Mouse (Mus musculus): ENCODE data around the gene Ttll6. TPM values are rescaled to one million over a fixed set of nuclear protein-coding genes. Genes with fewer than 3 reads are reported as not detected.

Gene Ttll6
- polyA plus RNA-seq, 1 experiment from 2014 or later, result not detected

- Histone ChIP-seq H3K9me3 (ENCODE audit: control insufficient read depth, low read length) (no peaks in the 10 kb centered on the region), H3K27ac (replicated peaks; ENCODE audit: low read depth, low read length) (no peak overlapping the region), H3K4me2 (ENCODE audit: low read length) (no peak overlapping the region), H3K36me3 (ENCODE audit: control insufficient read depth, insufficient read depth, low read length) (no peaks in the 10 kb centered on the region), H3K9ac (replicated peaks; ENCODE audit: low read length) (no peak overlapping the region), H3K27me3 (ENCODE audit: control insufficient read depth, insufficient read depth, low read length) (peaks cover 98% of the 10 kb centered on the region), H3K4me3 (replicated peaks; ENCODE audit: low read depth, low read length) (no peak overlapping the region), H3K4me1 (ENCODE audit: control insufficient read depth, insufficient read depth, low read length) (no peaks in the 10 kb centered on the region)
- 2% methylated on average over 16 of the region's 16 CpGs for WGBS
- ATAC-seq (ENCODE audit: low FRiP score, low TSS enrichment) (no peak), DNase-seq (no peak)
Measured at GRCm38 (mm10) chr11:96203789-96204186, 70.2 kb downstream of the Ttll6 start.

- H3K4me2 ChIP-seq (ENCODE audit: low read length), result no peak overlapping the region
- no peak overlapping the region for H3K27ac ChIP-seq (replicated peaks; ENCODE audit: low read depth, low read length)
- H3K27me3 ChIP-seq (ENCODE audit: control insufficient read depth, insufficient read depth, low read length), result peaks cover 97% of the 10 kb centered on the region
- 3% methylated on average over 11 of the region's 11 CpGs for WGBS
- no peak overlapping the region for H3K9ac ChIP-seq (replicated peaks; ENCODE audit: low read length)
- DNase-seq (no peak), ATAC-seq (ENCODE audit: low FRiP score, low TSS enrichment) (no peak)
- H3K36me3 ChIP-seq (ENCODE audit: control insufficient read depth, insufficient read depth, low read length), result no peaks in the 10 kb centered on the region
- no peaks in the 10 kb centered on the region for H3K9me3 ChIP-seq (ENCODE audit: control insufficient read depth, low read length)
- no peaks in the 10 kb centered on the region for H3K4me1 ChIP-seq (ENCODE audit: control insufficient read depth, insufficient read depth, low read length)
- no peak overlapping the region for H3K4me3 ChIP-seq (replicated peaks; ENCODE audit: low read depth, low read length)
Measured at GRCm38 (mm10) chr11:96204351-96204750, 70.8 kb downstream of the Ttll6 start.

- no peak overlapping the region for H3K4me3 ChIP-seq (replicated peaks; ENCODE audit: low read depth, low read length)
- no peaks in the 10 kb centered on the region for H3K36me3 ChIP-seq (ENCODE audit: control insufficient read depth, insufficient read depth, low read length)
- H3K4me1 ChIP-seq (ENCODE audit: control insufficient read depth, insufficient read depth, low read length), result no peaks in the 10 kb centered on the region
- no peak for DNase-seq
- H3K4me2 ChIP-seq (ENCODE audit: low read length), result no peak overlapping the region
- peaks cover 97% of the 10 kb centered on the region for H3K27me3 ChIP-seq (ENCODE audit: control insufficient read depth, insufficient read depth, low read length)
- no peaks in the 10 kb centered on the region for H3K9me3 ChIP-seq (ENCODE audit: control insufficient read depth, low read length)
- no peak for ATAC-seq (ENCODE audit: low FRiP score, low TSS enrichment)
- H3K27ac ChIP-seq (replicated peaks; ENCODE audit: low read depth, low read length), result no peak overlapping the region
- WGBS, result 6% methylated on average over 15 of the region's 15 CpGs
- H3K9ac ChIP-seq (replicated peaks; ENCODE audit: low read length), result no peak overlapping the region
Measured at GRCm38 (mm10) chr11:96205426-96206131, 72.0 kb downstream of the Ttll6 start.

Other genes with a start within 250 kb of the Ttll6 start
- not detected in 2 replicates for gene B4galnt2, start 218.9 kb upstream of the Ttll6 start, polyA plus RNA-seq (2014; fragmentation: Nextera tagmentation; extraction: Ambion mirVana)
- 10.7 and 11.1 TPM in 2 replicates for gene Igf2bp1, start 127.8 kb upstream of the Ttll6 start, polyA plus RNA-seq (2014; fragmentation: Nextera tagmentation; extraction: Ambion mirVana)
- gene Gip, start 109.2 kb upstream of the Ttll6 start, polyA plus RNA-seq (2014; fragmentation: Nextera tagmentation; extraction: Ambion mirVana), result not detected in 2 replicates
- 45.3 and 77.5 TPM in 2 replicates for gene Snf8, start 98.9 kb upstream of the Ttll6 start, polyA plus RNA-seq (2014; fragmentation: Nextera tagmentation; extraction: Ambion mirVana)
- gene Ube2z, start 68.4 kb upstream of the Ttll6 start, polyA plus RNA-seq (2014; fragmentation: Nextera tagmentation; extraction: Ambion mirVana), result 32.3 and 32.7 TPM in 2 replicates
- gene Atp5g1, start 58.1 kb upstream of the Ttll6 start, polyA plus RNA-seq (2014; fragmentation: Nextera tagmentation; extraction: Ambion mirVana), result 679 and 959 TPM in 2 replicates
- not detected in 2 replicates for gene Calcoco2, start 21.8 kb upstream of the Ttll6 start, polyA plus RNA-seq (2014; fragmentation: Nextera tagmentation; extraction: Ambion mirVana)
- not detected in 2 replicates for gene Hoxb13, start 60.5 kb downstream of the Ttll6 start, polyA plus RNA-seq (2014; fragmentation: Nextera tagmentation; extraction: Ambion mirVana)
- gene Hoxb9, start 137.7 kb downstream of the Ttll6 start, polyA plus RNA-seq (2014; fragmentation: Nextera tagmentation; extraction: Ambion mirVana), result not detected in 2 replicates
- not detected in 2 replicates for gene Hoxb8, start 148.1 kb downstream of the Ttll6 start, polyA plus RNA-seq (2014; fragmentation: Nextera tagmentation; extraction: Ambion mirVana)
- not detected in 2 replicates for gene Hoxb7, start 152.8 kb downstream of the Ttll6 start, polyA plus RNA-seq (2014; fragmentation: Nextera tagmentation; extraction: Ambion mirVana)
- not detected in 2 replicates for gene Hoxb6, start 158.7 kb downstream of the Ttll6 start, polyA plus RNA-seq (2014; fragmentation: Nextera tagmentation; extraction: Ambion mirVana)
- not detected in 2 replicates for gene Hoxb5, start 169.6 kb downstream of the Ttll6 start, polyA plus RNA-seq (2014; fragmentation: Nextera tagmentation; extraction: Ambion mirVana)
- not detected in 2 replicates for gene Hoxb4, start 184.5 kb downstream of the Ttll6 start, polyA plus RNA-seq (2014; fragmentation: Nextera tagmentation; extraction: Ambion mirVana)
- gene Hoxb3, start 189.5 kb downstream of the Ttll6 start, polyA plus RNA-seq (2014; fragmentation: Nextera tagmentation; extraction: Ambion mirVana), result not detected in 2 replicates
- gene Hoxb2, start 216.7 kb downstream of the Ttll6 start, polyA plus RNA-seq (2014; fragmentation: Nextera tagmentation; extraction: Ambion mirVana), result 0.17 TPM in 1 of 2 replicates, not detected in the other
- not detected in 2 replicates for gene Hoxb1, start 232.0 kb downstream of the Ttll6 start, polyA plus RNA-seq (2014; fragmentation: Nextera tagmentation; extraction: Ambion mirVana)